Mouse (Mus musculus) thymus, adult 2 months (tissue): ENCODE measurements around the gene Scube2.

Experiments used
- CTCF ChIP-seq: fragments of 200-500 bp; IDR thresholded peaks from 2 replicates; pipeline ENCODE4 v1.5.1; 2012; ENCODE audit warnings: mild to moderate bottlenecking, control low read depth, low read length, moderate library complexity, borderline replicate concordance; ENCODE audit not compliant: control insufficient read depth, poor library complexity, insufficient read depth; ENCODE audit errors: extremely low read depth
- POLR2A ChIP-seq: fragments of 200-500 bp; IDR thresholded peaks from 2 replicates; pipeline ENCODE4 v1.6.1; 2012; ENCODE audit warnings: mild to moderate bottlenecking, low read length, control low read depth, moderate library complexity; ENCODE audit not compliant: control insufficient read depth, poor library complexity, insufficient read depth; ENCODE audit errors: extremely low read depth

- TF ChIP-seq POLR2A (no peak), CTCF (no peak)
Measured at GRCm38 (mm10) chr7:109891786-109892185, 26.3 kb upstream of the Scube2 start.
